Mouse (Mus musculus): Measurements from ENCODE around the gene Clstn1. TPM values are rescaled to one million over a fixed set of nuclear protein-coding genes. Genes with fewer than 3 reads are reported as not detected.

Clstn1 gene
- total RNA-seq, 2 experiments from 2014 or later = 66.8 to 73.7 TPM

GRCm38 (mm10) chr4:149678006-149678405, 91.7 kb downstream of the Clstn1 start:
- no peak for DNase-seq

- DNase-seq = no peak
These were observed 92.9 kb downstream of the Clstn1 start for GRCm38 (mm10) chr4:149679056-149679770.

- DNase-seq = no peak
These were observed 97.6 kb downstream of the Clstn1 start for GRCm38 (mm10) chr4:149683875-149684274.

- DNase-seq = no peak
These were observed 98.8 kb downstream of the Clstn1 start for GRCm38 (mm10) chr4:149684841-149685623.

GRCm38 (mm10) chr4:149688861-149689260, 102.6 kb downstream of the Clstn1 start:
- DNase-seq = no peak

GRCm38 (mm10) chr4:149689822-149690700, 103.8 kb downstream of the Clstn1 start:
- DNase-seq = no peak

- peak; percentile 25 for DNase-seq
These were observed 104.6 kb downstream of the Clstn1 start for GRCm38 (mm10) chr4:149690828-149691280.

- DNase-seq = no peak
These were observed 105.1 kb downstream of the Clstn1 start for GRCm38 (mm10) chr4:149691368-149691767.

GRCm38 (mm10) chr4:149696189-149696971, 110.1 kb downstream of the Clstn1 start:
- DNase-seq = no peak

GRCm38 (mm10) chr4:149697506-149698196, 111.4 kb downstream of the Clstn1 start:
- no peak for DNase-seq

- peak; percentile 66 for DNase-seq
These were observed 112.0 kb downstream of the Clstn1 start for GRCm38 (mm10) chr4:149698197-149698821.

Small RNA genes within 50 kb of the gene (microRNA-seq; reads per million reads assigned to microRNA genes)
- gene Mir5616 = 1.6 to 3.5 reads per million in 2 experiments
- gene Mir7023 = 0 to 0.20 reads per million in 2 experiments

Other genes starting within 250 kb of the Clstn1 start
- gene Ube4b, start 159.7 kb upstream of the Clstn1 start, total RNA-seq (2021) = 10 to 100 TPM; 59.9 to 61.8 TPM
- gene Rbp7, start 131.5 kb upstream of the Clstn1 start, total RNA-seq (2021) = 10 to 100 TPM; 38.9 to 39.6 TPM
- gene Tmem274, start 109.1 kb upstream of the Clstn1 start, total RNA-seq (2021) = not detected
- 10 to 100 TPM; 12.7 to 14.8 TPM for gene Nmnat1, start 101.3 kb upstream of the Clstn1 start, total RNA-seq (2021)
- 10 to 100 TPM; 43.4 to 46.8 TPM for gene Lzic, start 101.2 kb upstream of the Clstn1 start, total RNA-seq (2021)
- gene Ctnnbip1, start 68.2 kb upstream of the Clstn1 start, total RNA-seq (2021) = 10 to 100 TPM; 60.5 to 66.4 TPM
- 1 to 10 TPM; 3.1 to 4.5 TPM for gene Pik3cd, start 116.1 kb downstream of the Clstn1 start, total RNA-seq (2021)
- 10 to 100 TPM; 87.5 to 96.8 TPM for gene Tmem201, start 151.6 kb downstream of the Clstn1 start, total RNA-seq (2021)
- gene Slc25a33, start 187.8 kb downstream of the Clstn1 start, total RNA-seq (2021) = 1 to 10 TPM; 8.8 to 9.5 TPM